Mouse (Mus musculus) duodenum, adult 2 months (tissue): ENCODE data around the gene Sf1. TPM values are rescaled to one million over a fixed set of nuclear protein-coding genes. Genes with fewer than 3 reads are reported as not detected.

Source experiments
- polyA plus RNA-seq: library from polyadenylated mRNA; depleted of rRNA; stranded (reverse); fragments of >200 nt; gene quantifications from 2 replicates; pipeline ENCODE4 v1.2.3, GENCODE M21; 2012; ENCODE audit warnings: low replicate concordance; rRNA removed

Gene Sf1
- polyA plus RNA-seq = 183 TPM in 2 replicates

DNA sequence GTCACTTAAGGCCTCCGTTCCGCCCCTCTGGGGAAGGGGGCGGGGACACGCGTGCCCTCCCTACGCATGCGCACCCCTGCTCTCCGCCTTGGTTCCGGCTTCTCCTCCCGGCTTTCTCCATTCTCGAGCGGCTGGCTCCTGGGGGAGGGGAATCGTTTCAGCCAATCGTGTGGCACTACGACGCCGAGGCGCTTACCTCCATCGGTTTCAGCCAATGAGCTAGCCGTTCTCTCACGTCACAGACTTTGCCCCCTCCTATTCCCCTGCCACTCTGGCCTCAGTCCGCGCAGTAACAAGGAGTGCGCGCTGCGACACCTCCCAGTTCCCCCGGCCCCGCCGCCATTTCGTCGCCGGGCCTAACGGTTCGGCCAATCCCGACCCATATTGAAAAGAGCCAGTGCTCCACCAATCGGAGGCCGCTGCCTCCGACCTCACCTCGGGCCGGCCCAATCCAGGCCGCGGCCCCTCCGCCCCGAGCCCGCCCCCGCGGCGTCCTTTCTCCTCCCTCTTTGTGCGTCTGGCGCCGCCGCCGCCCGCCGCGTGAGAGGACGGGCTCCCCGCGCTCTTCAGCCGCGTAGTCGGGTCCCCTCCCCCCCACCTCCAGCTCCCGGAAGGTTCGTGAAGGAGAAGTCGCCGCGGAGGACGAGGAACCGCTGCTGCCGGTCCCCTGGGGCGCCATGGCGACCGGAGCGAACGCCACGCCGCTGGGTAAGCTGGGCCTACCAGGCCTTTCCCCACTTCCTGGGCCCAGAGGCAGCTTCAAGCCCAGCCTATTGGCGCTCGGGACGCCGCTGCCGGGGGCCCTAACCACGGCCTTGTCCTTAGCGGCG is at the start of gene Sf1:
TSS of gene Sf1 (plus strand) at position 280 of the 830 bp plus-strand sequence.

DNA sequence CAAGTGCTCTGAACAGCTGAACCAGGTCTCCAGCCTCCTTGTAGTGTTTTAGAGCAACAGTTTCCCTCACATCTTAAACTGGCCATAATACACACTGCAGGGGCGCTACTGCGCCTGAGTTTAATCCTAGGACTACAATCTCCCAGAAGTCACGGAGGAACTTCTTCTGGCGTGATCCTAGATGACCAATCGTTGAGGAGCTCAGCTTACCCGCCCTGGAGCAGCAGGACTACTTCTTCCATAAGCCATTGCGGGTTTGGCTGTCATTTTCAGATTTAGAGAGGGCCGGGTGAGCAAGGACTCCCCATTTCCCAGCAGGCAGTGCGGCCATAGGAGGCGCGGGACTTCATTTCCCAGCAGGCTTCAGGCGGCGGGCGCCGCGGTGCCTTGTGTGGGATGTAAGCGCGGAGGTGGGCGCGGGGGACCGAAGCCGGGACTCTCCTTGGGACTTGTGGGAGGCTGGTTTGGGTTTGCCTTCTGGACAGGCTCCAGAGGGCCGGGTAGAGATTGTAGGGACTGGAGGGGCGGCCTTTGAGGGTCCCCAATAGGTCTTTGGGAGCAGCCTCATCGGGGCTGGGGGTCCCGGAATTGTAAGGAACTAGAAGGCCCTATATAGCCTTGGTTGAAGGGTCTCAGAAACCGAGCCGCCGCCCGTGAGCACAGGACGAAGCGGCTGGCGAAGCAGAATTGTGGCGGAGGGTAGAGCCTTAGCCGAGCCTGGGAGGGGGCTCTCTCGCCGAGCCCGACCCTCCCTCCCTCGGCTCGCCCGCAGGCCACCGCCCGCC is 28.6 kb upstream of the Sf1 start, which contains the start of gene Men1:
TSS of gene Men1 (plus strand) at position 307 of the 785 bp plus-strand sequence.

DNA sequence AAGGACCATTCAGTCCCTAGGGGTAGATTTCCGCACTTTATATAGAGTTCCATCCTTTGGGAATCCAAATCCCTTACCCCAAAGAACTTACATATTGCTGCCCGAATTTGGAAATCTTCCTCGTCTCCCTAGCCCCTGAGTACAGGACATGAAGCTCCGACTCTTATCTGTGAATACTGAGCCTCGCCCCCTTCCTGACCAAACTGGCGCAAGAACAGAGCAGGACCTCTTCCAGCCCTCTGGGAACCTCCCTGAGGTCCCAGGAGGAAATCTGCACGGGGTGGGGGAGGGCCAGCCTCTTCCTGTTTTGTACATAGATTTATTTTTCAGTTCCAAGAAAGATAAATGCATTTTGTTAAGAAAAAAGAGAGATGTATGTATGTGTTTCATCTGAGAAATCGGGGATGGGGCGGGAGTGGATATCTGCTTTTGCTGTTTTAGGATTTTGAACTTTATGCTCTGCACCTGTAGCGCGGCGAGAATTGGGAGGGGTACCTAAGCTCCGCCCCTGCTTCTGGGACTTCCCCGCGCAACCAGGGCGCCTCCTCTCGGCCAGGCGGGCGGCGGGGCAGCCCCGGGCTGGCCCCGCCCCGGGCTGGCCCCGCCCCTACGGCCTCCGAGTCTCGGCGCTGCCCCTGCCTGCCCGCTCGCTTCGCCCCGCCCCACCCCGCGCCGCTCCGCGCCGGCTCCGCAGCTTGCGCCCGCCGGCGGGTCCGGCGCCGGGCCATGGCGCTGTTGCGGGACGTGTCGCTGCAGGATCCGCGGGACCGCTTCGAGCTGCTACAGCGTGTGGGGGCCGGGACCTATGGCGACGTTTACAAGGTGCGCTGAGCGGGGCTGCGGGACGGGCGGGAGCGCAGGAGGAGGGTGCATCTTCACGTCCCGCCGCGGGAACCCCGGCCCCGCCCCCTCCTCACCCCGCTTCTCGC is 22.7 kb upstream of the Sf1 start, which contains the start of gene Map4k2:
TSS of gene Map4k2 (plus strand) at position 612 of the 929 bp plus-strand sequence.

DNA sequence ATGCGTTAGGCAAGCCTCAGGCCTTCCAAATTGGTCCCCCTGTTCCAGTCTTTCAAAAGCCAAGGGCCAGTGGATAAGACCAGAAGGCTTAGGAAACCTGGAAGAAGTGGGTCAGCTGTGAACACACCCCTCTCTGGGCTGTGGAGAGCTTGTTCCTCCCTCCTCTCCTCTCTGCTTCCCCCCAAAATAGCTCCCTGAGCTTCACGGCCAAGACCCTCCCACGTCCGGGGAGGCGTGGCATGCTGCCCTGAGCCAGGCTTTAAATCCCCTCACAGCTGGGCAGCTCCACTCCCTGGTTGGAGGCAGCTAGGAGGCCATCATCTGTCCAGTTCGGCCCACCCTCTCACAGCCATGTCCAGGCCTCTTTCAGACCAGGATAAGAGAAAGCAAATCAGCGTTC is 20.6 kb downstream of the Sf1 start, which contains the start of gene Pygm:
TSS of gene Pygm (plus strand) at position 272 of the 400 bp plus-strand sequence.

DNA sequence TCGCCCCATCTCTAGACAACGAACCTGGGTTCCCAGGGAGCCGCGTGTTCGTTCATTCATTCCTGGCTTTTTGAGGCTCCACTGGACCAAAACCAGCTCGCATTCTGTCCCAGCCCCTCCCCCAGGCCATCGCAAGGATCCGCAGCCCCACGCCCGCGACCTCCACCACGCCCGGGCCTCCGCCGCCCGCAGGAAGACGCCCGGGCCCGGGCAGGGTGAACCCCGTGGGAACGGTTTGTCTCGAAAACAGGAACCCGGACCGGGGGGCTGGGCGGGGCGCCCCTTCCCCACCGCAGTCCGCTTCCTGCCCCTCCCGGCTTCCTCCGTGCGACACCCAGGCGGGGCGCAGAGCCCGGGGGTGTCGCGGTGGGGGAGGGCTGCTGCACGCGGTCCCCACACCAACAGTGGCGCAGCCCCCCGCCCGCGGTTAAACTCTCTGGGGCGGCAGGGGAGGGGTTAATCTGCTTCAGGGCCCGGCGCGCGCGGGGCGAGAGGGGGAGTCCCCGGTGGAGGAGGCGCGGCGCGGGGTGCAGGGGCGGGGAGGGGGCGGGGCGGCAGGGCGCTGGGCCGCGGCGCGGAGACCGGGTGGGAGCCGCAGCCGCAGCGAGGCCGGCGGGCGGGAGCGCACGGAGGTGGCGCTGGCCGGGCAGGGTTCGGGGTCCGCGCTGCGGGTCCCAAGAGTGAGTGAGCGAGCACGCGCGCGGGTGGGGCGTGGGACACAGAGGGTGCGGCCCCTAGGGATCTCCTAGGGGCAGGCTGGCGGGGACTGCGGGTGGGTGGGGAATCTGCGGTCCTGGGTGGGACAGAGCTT is 36.0 kb downstream of the Sf1 start, which contains the start of gene Rasgrp2:
TSS of gene Rasgrp2 (plus strand) at position 56 of the 811 bp plus-strand sequence.

DNA sequence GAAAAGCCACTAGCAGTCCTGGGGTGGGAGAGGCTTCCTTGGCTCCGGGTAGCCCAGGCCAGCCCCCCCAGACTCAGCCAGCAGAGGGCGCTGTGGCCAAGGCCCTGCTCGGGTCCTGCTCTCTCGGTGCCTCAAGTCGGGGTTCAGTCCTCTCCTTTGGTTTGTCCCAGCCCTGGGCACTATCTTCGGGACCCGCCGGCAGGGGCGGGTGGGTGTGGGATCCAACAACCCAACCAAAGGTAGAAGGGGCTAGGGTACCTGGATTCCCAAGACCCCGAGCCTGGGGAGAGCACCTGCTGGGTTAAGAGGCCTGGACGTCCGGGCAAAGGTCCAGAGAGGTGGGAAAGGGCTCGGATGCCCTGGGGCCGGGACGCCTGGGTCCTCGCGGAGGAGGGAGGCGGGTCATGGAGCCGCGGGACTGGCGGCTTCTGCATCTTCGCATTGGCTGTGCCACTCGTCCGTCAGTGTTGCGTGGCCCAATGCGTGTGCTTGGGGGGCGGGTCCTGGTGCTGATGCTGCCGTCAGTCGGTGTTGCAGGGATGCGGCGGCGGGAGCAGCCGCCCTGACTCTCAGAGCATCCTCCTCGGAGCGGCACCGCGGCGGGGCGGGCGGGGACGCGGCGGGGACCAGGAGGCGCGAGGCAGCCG is 54.9 kb downstream of the Sf1 start, which contains the start of gene Nrxn2:
TSS of gene Nrxn2 (plus strand) at position 499 of the 647 bp plus-strand sequence.

Other genes with a start within 250 kb of the Sf1 start
- 53.0 and 57.0 TPM in 2 replicates for gene Sac3d1, start 245.0 kb upstream of the Sf1 start, polyA plus RNA-seq
- 52.8 and 64.5 TPM in 2 replicates for gene Snx15, start 235.4 kb upstream of the Sf1 start, polyA plus RNA-seq
- gene Batf2, start 222.7 kb upstream of the Sf1 start, polyA plus RNA-seq = 76.0 and 120 TPM in 2 replicates
- gene Arl2, start 222.1 kb upstream of the Sf1 start, polyA plus RNA-seq = 116 and 148 TPM in 2 replicates
- 0.43 and 0.57 TPM in 2 replicates for gene Majin, start 179.3 kb upstream of the Sf1 start, polyA plus RNA-seq
- gene Gpha2, start 137.3 kb upstream of the Sf1 start, polyA plus RNA-seq = 0.25 and 1.1 TPM in 2 replicates
- gene Ppp2r5b, start 127.8 kb upstream of the Sf1 start, polyA plus RNA-seq = 69.7 and 212 TPM in 2 replicates
- 57.3 and 66.7 TPM in 2 replicates for gene Atg2a, start 122.0 kb upstream of the Sf1 start, polyA plus RNA-seq
- gene Ehd1, start 87.0 kb upstream of the Sf1 start, polyA plus RNA-seq = 468 and 699 TPM in 2 replicates
- 35.7 and 40.2 TPM in 2 replicates for gene Cdc42bpg, start 57.2 kb upstream of the Sf1 start, polyA plus RNA-seq
- gene Men1, start 28.7 kb upstream of the Sf1 start, polyA plus RNA-seq = 30.8 and 32.3 TPM in 2 replicates
- 59.4 and 76.0 TPM in 2 replicates for gene Map4k2, start 22.6 kb upstream of the Sf1 start, polyA plus RNA-seq
- 4.6 and 7.3 TPM in 2 replicates for gene Pygm, start 20.7 kb downstream of the Sf1 start, polyA plus RNA-seq
- 36.3 and 40.8 TPM in 2 replicates for gene Rasgrp2, start 35.6 kb downstream of the Sf1 start, polyA plus RNA-seq
- gene Nrxn2, start 55.0 kb downstream of the Sf1 start, polyA plus RNA-seq = 2.0 and 4.5 TPM in 2 replicates
- 0.23 TPM in 1 of 2 replicates, not detected in the other for gene Slc22a12, start 179.3 kb downstream of the Sf1 start, polyA plus RNA-seq